Mouse (Mus musculus): ENCODE results near the gene Msh3.
"Not testable (repeated sequence)": the region's sequence is repeated elsewhere in the genome, so short reads cannot be mapped to it uniquely, and the experiment has no call there.

- not testable (repeated sequence) for TF ChIP-seq CTCF (IDR thresholded peaks at IDR 0.05); EP300 (IDR thresholded peaks at IDR 0.05; ENCODE audit: insufficient read depth, low read depth, low read length); POLR2A (IDR thresholded peaks at IDR 0.05; ENCODE audit: insufficient read depth, low read depth, low read length)
These were observed 161.0 kb downstream of the Msh3 start for GRCm38 (mm10) chr13:92193806-92194205.
